Mouse (Mus musculus) spleen, postnatal 14 days (tissue): ENCODE data around the gene Ccdc107.

Source experiments
- DNase-seq, 2 experiments: peaks; one replicate each; pipeline ENCODE4 v3.0.0; 2021 to 2022; ENCODE audit warnings: low spot score in 2 of 2

The Ccdc107 gene

DNA sequence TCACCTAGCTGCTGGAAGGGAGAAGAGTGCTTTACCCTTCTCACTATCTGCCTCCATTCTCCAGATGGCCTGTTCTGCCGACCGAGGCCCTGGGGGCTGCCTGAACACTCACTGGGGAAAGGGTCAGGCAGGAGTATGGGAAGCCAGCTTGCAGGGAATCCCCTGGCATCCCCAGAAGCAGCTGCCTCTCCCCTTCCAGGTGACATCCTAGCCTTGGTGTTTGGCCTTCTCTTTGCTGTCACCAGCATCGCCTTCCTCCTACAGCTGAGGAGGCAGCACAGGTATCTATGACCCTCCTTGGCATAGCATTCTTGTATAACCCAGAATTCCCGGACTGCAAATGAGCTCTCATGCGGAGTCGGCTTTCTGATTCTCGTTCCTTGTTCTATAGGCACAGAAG, 20.0 kb downstream of the Ccdc107 start:
- DNase-seq, result no peak

DNA sequence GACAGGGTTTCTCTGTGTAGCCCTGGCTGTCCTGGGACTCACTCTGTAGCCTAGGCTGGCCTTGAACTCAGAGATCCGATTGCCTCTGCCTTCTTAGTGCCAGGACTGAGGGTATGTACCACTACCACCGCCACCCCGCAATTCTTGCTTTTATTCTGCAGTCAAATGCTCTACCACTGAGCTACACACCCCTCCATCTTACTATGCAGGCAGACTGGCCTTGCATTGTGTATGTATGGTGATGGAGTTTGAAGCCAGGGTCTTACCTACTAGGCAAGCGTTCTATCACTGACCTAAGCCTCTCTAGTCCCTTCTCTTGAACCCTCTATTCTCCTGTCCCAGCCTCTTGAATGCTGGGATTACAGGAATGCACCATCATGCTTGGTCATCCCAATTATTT, 20.6 kb downstream of the Ccdc107 start:
- DNase-seq, result no peak

GRCm38 (mm10) chr4:43513791-43514190, 21.1 kb downstream of the Ccdc107 start:
- no peak for DNase-seq

- DNase-seq, result no peak
These were observed 23.3 kb downstream of the Ccdc107 start for GRCm38 (mm10) chr4:43515764-43516708.

GRCm38 (mm10) chr4:43519551-43519950, 26.9 kb downstream of the Ccdc107 start:
- DNase-seq, result no peak

GRCm38 (mm10) chr4:43519956-43520355, 27.3 kb downstream of the Ccdc107 start:
- peak; percentile 66 to 84 for DNase-seq

DNA sequence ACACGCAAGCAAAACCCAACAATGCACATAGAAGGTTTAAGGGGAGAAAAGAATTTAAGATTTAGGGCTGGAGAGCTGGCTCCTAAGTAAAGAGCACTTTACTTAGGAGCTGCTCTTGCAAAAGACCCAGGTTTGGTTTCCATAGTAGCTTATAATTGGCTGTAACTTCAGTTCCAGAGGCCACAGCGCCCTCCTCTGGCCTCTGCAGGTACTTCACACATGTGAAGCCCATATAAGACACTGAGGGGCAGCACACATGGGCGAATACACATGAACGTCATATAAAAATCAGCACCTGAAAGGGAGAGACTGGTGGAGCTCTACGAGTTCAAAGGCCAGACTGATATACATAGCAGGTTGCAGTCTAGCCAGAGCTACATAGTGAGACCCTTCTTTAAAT, 35.2 kb downstream of the Ccdc107 start:
- no peak for DNase-seq

DNA sequence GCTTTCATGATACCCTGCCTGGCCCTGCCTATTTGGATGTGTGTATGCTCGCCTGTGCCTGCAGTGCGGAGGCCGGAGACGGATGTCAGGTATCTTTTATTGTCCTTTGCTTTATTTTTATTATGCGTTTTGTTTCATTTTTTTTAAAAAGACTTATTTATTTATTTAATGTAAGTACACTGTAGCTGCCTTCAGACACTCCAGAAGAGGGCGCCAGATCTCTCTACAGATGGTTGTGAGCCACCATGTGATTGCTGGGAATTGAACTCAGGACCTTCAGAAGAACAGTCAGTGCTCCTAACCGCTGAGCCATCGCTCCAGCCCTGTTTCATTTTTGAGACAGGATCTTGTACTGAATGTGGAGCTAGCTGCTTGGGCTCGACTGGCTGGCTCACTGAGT, 35.8 kb downstream of the Ccdc107 start:
- no peak for DNase-seq

DNA sequence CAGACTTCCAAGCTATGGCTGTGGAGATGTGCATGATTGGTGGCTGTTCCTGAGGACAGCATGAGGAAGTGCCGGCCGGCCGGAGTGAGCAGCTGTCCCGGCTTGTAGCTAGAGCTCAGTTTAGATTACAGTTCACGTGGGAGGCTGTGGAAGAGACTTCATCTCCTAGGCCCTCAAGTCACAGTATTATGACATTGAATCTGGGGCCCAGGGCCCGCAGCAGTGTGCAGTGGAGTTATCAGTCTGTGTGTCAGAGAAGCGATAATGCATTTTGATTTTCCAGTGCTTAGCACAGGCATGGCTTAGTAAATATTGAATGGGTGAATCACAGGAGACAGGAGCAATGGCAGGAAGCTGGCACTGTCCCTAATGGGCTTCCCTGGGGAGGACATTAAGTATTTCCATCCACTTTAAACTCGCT, 37.4 kb downstream of the Ccdc107 start:
- DNase-seq, result no peak

GRCm38 (mm10) chr4:43530581-43530980, 37.9 kb downstream of the Ccdc107 start:
- peak; percentile 55 to 77 for DNase-seq

DNA sequence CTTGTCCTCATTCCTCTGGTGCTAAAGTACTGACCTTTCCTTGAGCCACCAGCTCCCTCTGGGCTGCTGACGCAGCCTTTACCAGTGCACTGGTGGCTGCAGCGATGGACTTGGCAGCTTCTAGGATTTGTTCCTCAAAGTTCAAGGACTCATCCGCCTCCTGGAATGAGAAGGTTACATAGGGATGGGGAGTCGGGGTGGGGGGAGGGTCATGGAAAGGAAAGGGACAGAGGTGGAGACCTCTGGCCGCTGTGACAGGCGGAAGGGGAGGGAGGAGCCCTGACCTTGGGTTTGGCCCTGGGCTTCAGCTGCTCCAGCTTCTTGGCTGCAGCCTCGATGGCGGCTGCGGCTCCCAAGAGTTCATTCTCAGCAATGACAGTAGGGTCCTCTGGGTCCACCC, 40.6 kb downstream of the Ccdc107 start:
- DNase-seq, result no peak

DNA sequence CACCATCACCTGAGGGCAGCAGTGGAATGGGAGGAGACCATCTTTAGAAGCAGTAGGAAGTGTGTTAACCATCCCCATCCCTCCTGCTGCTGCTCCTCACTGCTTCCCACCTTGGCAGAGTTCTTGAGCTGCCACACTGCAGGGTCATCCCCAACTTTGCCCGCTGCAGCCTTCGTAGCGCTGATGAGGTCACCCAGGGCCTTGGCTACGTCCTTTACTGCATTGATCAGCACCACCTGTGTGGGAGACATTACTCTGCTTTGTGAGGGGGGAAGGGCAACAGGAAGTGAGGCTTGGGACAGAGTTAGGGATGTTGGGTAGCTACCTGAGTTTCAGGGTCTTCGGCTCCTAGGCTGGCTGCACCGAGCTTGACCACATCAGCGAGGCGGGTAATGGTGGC, 42.9 kb downstream of the Ccdc107 start:
- DNase-seq, result no peak

- no peak for DNase-seq
These were observed 43.3 kb downstream of the Ccdc107 start for GRCm38 (mm10) chr4:43536031-43536430.

DNA sequence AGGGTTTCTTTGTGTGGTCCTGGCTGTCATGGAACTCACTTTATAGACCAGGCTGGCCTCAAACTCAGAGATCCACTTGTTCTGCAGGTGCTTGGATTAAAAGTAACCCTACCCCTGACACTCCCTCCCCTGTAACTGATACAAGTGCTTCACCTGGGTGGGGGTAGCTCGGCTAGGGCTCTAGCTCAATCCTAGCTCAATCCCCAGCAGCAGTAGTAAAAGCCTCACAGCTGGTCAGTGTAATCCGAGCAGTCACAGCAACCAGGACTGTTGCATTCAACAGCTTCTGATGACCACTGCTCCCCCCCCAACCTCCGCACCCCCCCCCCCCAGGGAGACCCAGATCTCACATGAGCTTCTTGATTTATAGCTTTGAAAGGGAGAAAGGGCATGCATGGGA, 49.3 kb downstream of the Ccdc107 start:
- DNase-seq, result no peak
